Mouse (Mus musculus): ENCODE measurements around the gene Cdk6.

- no peak for TF ChIP-seq MYOD1 (IDR thresholded peaks at IDR 0.05; ENCODE audit: control insufficient read depth in 1 of 3, insufficient read length in 2 of 3, low read depth in 2 of 3)
- TF ChIP-seq POLR2A (IDR thresholded peaks at IDR 0.05; ENCODE audit: insufficient read length, low read depth) = no peak
- no peak for TF ChIP-seq USF1 (IDR thresholded peaks at IDR 0.05; ENCODE audit: low read depth)
- TF ChIP-seq POLR2AphosphoS2 (IDR thresholded peaks at IDR 0.05; ENCODE audit: insufficient read length, low read depth) = no peak
Measured at GRCm38 (mm10) chr5:3376167-3376566, 34.9 kb downstream of the Cdk6 start.

Measured in myocyte (in vitro differentiated cells).